Mouse (Mus musculus): Measurements from ENCODE around the gene Ropn1.
A peak's percentile ranks its signal among the peaks of the same experiment; 100 is the strongest.
"Not testable (repeated sequence)": the region's sequence is repeated elsewhere in the genome, so short reads cannot be mapped to it uniquely, and the experiment has no call there.

Ropn1 gene

DNA sequence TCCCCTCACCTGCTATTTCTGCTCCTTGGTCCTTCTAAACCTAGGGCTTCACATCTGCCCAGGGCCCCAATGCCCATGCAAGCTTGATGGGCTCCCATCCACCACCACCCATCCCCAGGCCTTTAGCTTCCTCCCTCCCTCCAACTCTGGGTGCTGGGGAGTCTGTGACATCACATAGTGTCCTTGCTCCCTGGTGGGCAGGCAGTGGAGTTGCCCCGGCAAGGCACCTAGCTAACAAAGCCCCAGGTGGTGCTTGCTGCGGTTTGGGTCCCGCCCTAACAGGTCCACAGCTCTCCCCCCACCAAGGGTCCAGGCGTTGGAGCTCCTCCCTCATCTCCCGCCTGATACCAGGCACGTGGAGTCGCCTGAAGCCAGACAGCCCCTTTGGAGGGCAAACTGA lies at the start of gene Ropn1:
Gene Ropn1, plus strand, starts transcription at position 301 of the 400 bp plus-strand sequence.
- no peak for DNase-seq

DNA sequence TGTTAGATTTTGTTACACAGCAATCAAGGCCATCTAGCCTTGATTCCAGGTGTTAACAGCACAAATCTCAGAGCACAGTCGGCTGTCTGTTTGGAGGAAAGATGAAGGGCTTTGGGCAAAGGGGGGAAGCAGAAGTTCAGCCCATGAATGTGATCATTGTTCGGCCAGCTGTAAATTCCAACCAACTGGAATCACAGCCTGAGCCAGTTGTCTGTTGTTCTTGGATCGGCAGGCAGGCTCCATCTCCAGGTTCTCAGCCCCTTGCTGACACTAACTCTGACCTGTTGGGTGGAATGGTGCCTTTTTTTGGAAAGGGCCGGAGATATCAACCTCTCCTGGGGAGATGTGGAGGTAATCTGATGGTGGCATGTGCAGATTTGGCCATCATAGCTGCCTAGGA lies 47.8 kb upstream of the Ropn1 start:
- no peak for DNase-seq

DNA sequence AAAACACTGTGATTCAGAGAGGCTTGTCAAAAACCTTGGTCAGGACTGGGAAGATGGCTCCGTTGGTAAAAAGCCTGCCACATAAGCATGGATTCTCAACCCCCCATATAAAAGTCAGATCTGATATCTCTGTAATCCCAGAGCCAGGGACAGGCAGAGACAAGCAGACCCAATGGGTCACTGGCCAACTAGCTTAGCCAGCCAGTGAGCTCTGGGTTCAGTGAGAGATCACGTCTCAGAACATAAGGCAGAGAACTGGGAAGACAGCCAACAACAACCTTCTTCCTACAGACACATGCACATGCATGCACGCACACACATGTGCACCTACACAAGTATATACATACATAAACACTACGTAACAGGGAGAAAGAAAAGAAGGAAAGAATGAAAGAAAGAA lies 46.6 kb upstream of the Ropn1 start:
- DNase-seq = no peak

DNA sequence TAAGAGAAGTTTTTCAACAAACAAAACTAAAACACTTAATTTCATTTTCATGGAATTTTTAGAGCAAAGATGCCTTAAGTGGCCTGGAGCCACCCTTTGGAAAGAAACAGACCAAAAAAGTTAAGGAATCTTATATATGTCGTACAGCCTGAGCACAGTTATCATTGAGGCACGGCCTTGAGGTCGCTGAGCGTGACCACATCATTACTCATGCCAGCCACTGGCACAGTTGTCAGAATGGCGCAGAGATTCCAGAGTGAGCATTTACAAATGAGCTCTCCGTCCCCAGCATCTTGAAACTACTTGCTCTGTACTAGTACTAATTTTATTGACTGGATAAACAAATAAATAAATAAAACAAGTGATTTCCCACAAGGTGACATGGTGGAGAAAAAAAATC lies 45.9 kb upstream of the Ropn1 start:
- DNase-seq = no peak

DNA sequence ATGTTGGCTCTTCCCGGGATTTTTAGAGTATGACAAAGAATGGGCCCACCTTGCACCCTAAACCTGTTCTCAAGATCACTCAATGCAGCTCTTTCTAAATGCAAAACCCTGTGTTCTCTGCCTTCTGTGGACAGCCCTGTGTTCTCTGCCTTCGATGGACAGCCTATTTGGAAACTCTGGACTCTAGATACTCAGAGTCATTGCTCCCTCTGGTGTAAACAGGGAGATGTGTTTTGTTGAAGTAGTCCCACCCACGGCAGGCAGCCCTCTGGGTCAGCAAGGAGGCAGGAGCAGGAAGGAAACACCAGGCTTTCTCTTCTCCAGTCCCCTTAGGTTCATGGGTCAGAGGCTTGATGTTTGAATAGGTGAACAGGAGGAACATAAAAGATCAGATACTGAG lies 44.0 kb upstream of the Ropn1 start:
- DNase-seq = no peak

DNA sequence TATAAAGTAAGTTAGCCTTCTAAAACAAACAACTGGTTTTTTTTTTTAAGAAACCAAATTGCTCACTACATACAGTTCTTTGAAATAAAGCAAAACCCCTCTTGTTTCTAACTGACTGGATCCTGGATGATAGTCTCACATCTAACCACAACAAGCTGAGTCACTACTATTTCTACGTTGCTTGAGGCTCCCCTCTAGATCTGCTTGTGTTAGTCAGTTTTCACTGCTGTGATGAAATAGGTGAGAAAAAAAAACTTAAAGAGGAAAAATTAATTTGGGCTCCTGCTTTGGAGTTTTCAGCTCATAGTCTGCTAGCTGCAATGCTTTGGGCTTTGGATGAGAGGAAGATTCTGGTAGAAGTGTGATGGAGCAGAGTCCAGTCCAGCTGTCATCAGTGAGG lies 39.6 kb upstream of the Ropn1 start:
- no peak for DNase-seq

DNA sequence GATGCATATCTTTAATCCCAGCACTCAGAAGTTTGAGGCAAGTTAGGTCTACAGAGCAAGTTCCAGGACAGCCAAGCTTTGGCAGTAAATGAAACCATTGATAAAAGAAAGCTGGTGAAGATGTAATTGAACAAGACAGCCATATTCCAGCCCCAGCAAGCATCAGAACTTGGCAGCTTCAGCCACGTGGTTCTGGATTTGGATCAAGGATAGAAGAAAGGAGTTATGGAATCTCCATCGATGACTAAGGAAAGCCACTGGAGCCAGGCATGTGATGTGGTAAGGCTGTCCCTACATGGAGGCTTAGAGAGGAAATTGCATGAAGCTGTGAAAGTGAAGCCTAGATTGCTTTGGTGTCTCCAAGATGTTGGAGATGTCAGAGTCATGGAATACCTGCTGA lies 35.7 kb upstream of the Ropn1 start:
- no peak for DNase-seq

DNA sequence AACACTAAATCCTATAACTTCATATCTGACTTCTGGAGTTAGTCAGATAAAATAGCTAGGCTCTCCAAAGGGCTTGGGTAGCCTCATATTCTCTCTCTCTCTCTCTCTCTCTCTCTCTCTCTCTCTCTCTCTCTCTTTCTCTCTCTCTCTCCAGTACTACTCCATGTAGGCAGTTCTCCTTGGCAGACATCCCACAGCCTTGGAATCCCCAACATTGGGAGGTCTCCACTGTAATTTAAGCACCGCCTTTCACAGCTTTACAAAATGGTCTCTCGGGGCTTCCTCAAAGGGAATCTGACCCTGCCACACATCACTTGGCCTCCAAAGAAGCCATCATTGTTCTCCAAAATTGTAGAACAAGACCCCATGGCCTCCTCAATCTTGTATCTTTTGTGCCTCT lies 22.1 kb upstream of the Ropn1 start:
- no peak for DNase-seq

DNA sequence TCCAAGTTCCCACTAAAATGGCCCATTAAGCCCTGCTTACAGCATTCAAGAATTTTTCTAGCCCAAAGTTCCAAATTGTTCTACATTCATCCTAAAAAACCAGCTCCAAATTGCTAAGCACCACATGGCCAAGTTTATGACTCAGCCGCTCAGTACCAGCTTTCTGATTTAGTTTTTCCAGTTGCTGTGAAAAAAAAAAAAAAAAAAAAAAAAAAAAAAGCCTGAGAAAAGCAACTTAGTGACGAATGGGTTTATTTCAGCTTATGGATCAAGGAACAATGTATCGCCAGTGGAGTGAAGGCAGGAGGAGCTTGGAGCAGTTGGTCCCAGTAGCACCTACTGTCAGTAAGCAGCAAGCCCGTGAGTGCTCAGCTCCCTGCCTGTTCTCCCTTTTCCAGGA lies 21.3 kb upstream of the Ropn1 start:
- no peak for DNase-seq

DNA sequence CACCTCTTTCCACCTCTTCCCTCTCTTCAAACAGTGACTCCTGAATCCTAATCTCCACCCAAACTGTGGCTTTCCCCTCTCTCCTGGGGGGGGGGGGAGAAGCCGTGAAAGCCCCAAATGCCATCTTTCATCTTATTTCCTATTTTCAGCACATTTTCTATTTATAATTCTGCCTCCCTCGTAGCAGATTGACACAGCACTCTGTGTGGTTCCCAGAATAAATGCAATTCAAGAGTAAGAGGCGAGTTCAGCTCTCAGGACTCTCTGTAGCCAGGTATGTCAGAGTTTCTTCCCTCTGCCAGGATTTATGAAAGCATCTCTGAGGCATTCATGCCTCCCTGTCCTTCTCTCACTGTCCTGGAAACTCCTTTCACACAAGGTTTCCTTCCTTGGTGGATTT lies 14.2 kb upstream of the Ropn1 start:
- no peak for DNase-seq

DNA sequence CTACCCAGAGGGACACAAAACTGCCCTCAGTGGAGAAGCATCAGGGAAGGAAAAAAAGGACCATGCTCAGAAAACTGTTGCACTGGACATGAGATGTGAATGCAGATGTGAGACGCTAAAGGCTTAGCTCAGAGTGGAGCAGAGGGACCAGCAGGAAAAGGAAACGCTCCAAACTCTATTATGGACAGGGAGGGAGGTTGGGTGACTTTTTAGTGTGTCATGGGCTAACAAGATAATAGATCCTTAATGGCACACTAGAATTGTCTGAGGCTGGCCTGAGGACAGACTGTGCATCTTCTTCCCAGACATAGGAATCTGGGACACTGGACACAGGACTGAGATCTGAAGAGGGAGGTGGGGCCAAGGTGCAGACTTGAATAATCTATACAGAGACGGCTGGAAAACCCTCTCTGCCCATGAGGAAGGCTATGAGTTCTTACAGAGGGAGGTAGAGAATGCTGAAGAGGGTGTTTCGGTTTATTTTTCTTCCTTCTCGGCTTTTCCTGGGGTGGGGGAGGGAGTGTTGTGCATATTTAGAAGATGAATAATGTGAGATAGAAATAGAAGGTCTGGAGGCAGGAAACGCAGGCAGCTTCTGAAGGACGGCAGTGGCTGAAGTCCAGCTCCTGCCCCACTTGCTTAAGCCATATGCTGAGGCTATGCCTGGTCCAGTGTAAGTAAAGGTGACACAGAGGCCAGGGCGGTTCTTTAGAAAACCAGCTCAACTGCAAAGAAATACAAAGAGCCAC lies 6.0 kb upstream of the Ropn1 start:
- no peak for DNase-seq

DNA sequence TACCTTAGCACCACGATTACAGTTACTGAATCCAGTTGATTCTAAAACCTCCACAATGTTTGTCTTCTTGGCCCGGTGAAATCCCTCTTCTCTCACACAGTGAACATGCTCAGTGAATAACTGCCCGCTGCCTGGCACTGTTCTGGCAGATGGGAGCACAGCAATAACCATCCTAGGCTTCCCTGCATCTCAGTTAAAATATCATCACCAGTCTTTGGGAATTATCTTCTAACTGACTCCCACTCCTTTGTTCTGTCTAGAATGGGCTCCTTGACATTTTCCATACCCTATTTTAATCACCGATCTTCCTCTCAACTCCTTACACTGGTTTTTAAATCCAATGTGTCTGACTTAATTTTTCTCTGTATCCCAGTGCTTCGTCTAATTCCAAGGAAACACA lies 3.3 kb downstream of the Ropn1 start:
- no peak for DNase-seq

DNA sequence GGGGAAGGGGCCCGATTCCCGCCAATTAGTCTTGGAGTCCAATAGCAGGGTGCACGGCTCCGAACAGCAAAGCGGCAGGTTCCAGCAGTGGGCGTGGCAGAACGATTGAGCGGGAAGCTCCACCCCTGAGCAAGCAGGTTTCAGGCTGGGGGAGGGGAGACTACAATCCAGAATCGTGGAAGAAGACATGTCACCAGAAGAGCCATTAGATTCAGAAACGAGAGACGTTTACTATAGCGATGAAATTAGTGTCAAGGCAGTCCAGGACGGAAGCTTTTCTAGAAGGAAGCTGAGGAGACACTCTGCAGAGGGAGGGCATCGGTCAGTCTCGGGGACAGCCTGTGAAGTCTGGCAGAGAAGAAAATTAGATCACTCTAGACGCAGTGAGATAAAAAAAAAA lies 7.8 kb downstream of the Ropn1 start:
- DNase-seq = not testable (repeated sequence)

DNA sequence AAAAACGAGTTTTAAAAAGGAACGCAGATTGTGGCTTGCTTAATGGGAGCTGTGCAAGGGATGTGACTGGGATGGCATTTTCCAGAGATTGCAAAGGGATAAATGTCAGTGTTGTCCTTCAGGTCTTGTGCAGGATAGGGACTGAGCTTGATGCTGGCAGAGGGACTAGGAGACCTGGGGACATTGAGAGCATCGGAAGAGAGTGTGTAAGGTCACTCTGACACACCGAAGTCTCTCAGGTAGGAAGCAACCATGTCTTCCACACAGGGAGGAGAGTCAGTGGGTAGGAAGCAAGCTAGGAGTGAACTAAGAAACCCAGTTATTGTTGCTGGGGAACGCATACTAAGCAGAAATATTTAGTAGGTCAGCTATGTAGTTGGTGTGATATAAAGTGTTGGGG lies 8.3 kb downstream of the Ropn1 start:
- DNase-seq = no peak

DNA sequence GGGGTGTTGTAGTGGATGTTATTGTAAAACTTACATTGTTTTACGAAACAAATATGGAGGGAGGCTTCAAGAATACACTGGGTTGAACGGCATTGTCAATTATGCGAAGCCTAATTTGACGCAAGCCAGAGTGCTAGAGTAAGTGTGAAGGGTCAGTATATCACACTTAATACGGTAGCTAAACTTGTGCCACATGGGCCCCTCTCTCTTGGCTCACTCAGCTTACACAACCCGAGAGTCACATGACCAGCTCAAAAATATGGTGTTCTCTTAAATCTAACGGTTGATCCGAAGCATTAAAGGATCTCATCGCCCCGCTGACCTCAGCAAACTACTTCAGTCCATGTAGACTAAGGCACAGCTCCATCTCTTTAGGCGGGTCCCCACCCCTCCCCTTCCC lies 8.7 kb downstream of the Ropn1 start:
- no peak for DNase-seq

DNA sequence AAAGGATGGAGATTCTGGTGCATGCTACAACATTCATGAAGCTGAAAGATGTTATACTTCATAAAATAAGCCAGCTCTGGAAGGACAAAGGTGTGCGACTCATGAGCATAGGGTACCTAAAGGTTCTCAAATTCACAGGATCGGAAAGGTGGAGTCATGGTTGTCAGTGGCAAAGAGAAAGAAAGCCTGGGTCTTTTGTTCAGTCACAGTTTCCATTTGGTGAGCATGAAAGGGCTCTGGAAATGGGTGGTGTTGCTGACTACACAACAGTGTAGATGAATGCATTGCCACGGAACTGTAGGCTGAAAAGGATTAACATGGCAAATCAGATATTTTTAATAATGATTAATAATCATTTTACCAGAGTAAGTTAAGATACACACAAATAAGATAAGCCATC lies 14.8 kb downstream of the Ropn1 start:
- no peak for DNase-seq

DNA sequence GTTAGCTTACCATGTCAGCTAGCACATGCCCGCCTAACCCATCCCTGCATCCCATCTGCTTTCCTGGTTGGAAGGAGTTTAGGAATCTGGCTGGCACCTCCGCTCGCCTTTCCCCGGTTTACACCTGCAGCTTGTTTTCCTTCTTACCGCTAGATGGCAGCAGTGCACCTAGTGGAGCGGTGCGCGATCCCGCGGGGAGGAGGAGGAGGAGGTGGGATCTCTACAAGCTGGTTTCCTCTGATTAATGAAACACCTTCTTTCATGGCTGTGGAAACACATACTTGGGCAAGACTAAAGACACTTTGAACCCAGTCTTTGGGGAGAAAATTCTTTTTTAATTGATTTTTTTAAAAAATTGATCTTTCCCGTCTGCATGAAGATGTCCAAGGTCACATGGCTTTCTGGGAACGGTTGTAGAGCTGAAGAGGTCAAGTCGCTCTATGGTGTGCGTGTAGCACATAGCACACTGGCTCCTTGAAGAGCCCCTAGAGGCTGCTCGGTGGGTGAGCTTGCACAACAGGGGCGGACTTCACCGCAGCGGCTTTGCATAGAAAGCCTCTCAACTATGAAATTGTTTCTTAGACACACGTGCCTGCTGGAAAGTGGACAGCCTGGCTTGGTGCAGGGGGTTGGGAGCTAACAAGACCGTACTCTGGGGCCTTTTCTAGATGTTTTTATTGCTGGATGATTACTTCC lies 17.5 kb downstream of the Ropn1 start:
- DNase-seq = peak; percentile 24 to 48

DNA sequence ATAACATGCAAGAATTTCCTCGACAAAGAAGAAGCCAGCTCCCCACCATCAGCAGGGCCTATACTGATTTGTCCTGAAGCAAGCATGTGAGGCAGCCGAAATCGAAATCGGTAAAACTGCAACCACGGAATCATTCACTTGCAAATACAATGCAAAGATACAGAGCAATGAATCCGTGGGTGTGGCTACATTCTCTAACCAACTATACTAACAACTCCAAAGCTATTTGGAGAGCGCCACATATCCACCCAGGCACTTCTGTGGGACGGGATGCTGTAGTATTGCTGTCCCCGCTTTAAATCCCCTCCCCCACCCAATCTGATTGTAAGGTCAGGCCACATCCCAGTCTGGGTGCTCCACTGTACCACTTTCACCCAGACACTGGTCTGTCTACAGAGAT lies 18.6 kb downstream of the Ropn1 start:
- no peak for DNase-seq

DNA sequence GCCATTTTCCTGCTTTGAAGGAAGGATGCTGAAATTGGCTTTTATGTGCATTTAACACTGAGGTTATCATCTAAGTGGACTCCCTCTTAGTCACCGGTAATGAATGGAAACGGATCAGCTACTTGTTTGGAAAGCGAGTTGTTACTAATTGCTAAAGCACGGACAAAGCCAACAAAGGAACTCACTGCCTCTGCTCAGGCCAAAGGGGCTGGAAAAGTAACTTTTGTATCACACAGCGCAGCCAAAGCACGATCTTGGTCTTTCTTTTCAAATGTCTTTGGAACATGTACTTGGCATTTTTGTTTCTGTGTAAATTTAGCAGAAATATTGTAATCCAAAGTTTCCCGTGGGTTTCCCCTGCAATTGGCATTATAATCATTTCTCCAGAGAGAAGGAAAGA lies 22.2 kb downstream of the Ropn1 start:
- no peak for DNase-seq

DNA sequence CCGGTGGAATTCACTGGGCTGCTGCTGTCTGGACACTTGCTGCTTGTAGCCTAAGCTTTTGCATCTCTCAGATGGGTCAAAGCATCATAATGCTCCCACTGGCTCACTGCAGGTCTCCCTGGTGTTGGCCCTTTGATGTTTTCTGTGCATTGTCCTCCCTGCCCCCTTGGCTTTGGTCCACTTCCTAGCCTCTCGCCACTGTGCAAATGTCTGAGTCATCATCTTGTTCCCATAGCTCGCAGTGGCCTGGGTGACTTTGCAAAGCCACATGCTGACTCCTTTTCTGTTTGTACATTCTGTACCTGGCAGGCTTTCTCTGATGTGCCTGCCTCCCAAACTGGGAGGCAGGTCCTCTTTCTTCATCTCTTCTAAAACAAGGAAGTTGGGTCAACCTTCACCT lies 23.1 kb downstream of the Ropn1 start:
- DNase-seq = no peak

DNA sequence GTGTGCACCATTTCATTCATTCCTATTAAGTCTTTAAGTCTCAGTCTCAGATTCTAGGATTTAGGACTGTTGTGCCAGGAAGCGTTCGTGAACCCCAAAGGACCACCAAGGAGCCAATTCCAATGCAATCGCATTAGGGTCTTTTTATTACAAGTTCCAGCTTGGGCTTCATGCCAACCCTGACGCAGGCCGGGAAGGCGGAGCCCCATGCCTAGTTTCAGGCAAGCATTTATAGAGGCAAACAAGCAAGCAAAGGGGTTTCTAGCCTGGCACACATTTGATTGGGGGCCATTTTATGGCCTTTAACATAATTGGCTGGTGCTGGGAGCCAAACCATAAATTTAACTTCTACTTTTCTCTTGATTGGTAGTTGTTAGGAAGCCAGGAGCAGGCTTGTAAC lies 24.6 kb downstream of the Ropn1 start:
- no peak for DNase-seq

DNA sequence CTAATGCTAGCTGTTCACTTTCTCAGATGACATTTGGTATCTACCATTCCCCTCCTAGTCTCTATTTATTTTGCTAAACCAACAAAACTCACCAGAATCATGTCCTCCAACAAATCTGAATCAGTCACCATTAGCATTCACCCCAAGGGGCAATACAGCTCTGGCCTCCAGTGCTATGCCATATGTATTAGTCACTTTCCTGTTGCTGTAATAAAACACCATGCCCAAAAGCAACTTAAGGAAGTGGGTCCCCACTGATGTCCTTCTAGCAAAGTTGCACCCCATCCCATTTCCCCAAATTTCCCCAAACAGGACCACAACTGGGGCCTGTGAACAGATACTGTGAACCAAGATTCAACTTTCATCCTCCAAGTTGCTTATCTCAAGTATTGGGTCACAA lies 32.1 kb downstream of the Ropn1 start:
- DNase-seq = no peak

DNA sequence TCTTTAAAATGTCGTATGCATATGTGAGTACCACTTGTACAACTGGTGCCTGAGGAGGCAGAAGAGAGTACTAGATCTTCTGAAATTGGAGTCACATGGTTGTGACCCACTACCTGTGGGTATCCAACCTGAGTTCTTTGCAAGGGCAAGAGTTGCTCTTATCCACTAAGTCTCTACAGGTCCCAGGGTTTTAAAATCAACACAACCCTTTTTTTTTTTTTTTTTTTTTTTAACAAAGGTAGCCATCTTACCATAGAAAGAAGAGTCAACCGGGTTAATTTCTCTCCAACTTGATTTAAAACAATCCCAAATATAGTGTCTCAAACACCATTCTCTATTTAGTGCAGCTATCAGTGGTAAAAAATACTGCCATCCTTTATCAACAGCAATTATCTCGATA lies 40.2 kb downstream of the Ropn1 start:
- DNase-seq = no peak

DNA sequence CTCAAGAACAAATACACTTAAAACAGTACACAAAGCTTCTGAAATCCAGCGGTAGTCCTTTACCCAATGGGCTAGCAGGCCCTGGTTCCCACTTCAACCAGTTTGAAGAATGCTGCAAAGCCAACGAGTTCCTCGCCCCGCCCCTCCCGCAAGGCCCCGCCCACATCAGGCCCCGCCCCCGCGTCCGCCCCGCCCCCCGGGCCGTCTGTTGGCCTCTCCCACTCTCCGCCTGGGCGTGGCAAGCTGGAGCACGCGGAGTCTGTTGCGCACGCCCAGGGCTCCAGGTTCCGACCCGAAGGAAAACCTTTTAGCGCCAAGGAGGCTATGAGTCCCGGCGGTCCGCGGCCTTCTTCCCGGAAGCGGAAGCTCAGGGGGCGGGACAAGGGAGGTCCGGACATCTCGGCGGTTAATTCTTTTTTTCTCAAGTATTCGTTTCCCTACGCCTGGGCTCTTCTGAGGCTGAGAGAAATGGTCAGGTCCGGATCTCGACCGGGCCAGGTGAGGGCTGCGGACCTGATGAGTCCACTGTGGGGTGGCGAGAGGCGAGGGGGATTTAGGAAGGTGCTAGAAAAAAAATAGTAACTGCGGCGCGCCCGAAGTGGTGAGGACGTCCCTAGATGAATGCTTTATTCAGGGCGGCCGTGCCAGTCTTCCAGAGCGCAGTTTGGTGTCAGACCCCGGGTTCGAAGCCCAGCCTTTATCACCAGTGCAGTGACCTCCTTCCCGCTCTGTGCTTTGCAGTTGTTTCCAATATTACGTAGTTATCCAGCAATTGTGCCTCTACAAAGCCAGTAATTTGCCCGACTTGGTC lies 40.8 kb downstream of the Ropn1 start, which contains the start of gene Ccdc14:
Gene Ccdc14, plus strand, starts transcription at position 283 of the 811 bp plus-strand sequence.
- DNase-seq = peak; percentile 66 to 75
